Mouse (Mus musculus): Measurements from ENCODE around the gene Egf. TPM values are rescaled to one million over a fixed set of nuclear protein-coding genes. Genes with fewer than 3 reads are reported as not detected.

Egf gene
- polyA plus RNA-seq, 1 experiment from 2014 or later = 2.0 TPM

DNA sequence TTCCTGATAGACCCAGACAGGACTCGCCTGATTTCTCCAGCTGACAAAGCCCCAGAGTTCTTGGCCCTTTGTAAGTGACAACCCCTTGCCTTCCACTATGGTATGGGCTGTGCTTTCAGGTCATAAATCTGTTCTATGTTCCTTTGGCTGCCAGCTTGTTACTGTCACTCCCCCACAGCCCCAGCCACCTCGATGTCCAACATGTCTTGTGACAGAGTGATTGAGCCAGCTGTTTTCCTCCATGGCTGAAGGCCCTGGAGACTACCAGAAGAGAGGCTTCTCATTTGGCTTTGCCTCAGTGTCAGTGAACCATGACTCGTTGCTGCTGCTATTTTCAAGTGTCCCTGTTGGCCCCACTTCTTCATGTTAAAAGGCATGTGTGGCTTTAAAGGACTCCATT lies 109.7 kb downstream of the Egf start:
- Histone ChIP-seq H3K27me3 (ENCODE audit: control insufficient read depth, insufficient read depth, low read length) (no peaks in the 10 kb centered on the region), H3K9me3 (ENCODE audit: control insufficient read depth, low read depth, low read length) (no peaks in the 10 kb centered on the region), H3K27ac (ENCODE audit: low read length) (no peak overlapping the region), H3K4me2 (replicated peaks; ENCODE audit: low read depth, low read length) (no peak overlapping the region), H3K4me1 (ENCODE audit: control insufficient read depth, insufficient read depth, low read length) (no peaks in the 10 kb centered on the region), H3K36me3 (ENCODE audit: control insufficient read depth, insufficient read depth, low read length) (no peaks in the 10 kb centered on the region), H3K4me3 (ENCODE audit: low read depth, low read length) (no peak overlapping the region), H3K9ac (replicated peaks; ENCODE audit: low read depth, low read length) (no peak overlapping the region)
- 54% methylated on average over 3 of the region's 3 CpGs for WGBS
- no peak for ATAC-seq (ENCODE audit: insufficient number of reproducible peaks, insufficient read depth, low FRiP score, low read depth)

DNA sequence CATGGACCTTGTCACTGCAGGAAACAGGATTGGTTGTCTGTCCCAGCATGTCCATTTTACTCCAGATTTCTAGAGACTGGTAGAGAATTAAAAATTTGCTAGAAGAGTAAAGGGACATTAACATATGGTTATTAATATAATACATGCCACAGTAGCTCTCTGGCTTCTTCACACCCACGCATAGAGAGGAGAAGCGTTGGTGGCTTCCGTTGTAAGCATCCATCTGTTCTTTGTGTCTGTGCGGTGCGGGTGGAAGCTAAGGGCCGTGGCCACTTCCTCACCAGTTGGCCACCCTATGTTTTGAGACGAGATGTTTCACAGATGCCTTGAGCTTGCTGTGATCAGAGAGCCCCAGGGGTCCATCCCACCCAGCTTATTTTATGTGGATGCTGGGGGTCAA lies 113.5 kb downstream of the Egf start:
- H3K27me3 ChIP-seq (ENCODE audit: control insufficient read depth, insufficient read depth, low read length) = no peaks in the 10 kb centered on the region
- no peaks in the 10 kb centered on the region for H3K9me3 ChIP-seq (ENCODE audit: control insufficient read depth, low read depth, low read length)
- H3K4me2 ChIP-seq (replicated peaks; ENCODE audit: low read depth, low read length) = no peak overlapping the region
- H3K4me1 ChIP-seq (ENCODE audit: control insufficient read depth, insufficient read depth, low read length) = no peaks in the 10 kb centered on the region
- WGBS = 92% methylated on average over 7 of the region's 7 CpGs
- H3K27ac ChIP-seq (ENCODE audit: low read length) = no peak overlapping the region
- H3K36me3 ChIP-seq (ENCODE audit: control insufficient read depth, insufficient read depth, low read length) = no peaks in the 10 kb centered on the region; the same call in 1 of the 2 replicates
- no peak for ATAC-seq (ENCODE audit: insufficient number of reproducible peaks, insufficient read depth, low FRiP score, low read depth)
- no peak overlapping the region for H3K9ac ChIP-seq (replicated peaks; ENCODE audit: low read depth, low read length)
- no peak overlapping the region for H3K4me3 ChIP-seq (ENCODE audit: low read depth, low read length)

DNA sequence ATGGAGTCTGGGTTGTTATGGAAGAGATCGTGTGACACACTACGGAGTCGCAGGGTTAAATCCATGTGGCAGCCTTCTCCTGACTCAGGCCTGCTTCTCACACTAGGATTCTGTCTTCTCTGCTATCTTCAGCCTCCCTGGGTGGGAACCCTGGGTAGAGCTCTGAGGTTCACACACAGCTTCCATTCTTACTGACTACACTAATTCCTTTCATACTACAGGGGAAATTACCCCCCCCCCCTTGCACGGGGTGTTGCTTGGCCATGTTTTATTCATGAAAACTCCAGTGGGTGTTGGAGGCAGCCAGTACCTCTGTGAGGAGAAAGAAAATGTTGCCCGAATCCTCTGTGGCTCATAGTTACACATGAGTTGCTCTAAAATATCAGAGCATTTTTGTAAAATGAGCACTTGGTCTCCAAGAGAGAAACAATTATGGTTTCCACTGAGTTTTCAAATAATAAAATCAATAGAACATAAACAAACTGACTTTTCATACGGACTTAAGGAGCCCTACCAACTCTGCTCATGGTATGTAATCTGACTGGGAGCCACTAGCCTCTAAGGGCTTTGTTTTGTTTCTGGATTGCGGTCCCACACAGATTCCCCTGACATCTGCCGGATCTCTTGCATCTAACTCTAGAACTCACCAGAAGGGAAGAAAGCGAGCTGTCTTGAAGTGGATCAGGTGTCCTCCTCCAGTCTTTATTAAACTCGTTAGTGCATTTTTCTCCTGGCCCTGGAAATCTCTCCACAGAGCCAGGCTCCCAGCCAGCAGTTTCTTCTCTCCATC lies 114.7 kb downstream of the Egf start:
- ATAC-seq (ENCODE audit: insufficient number of reproducible peaks, insufficient read depth, low FRiP score, low read depth) = peak; percentile 23; the same call in 1 of the 2 replicates
- no peak overlapping the region for H3K27ac ChIP-seq (ENCODE audit: low read length)
- 65% methylated on average over 10 of the region's 10 CpGs for WGBS
- H3K4me3 ChIP-seq (ENCODE audit: low read depth, low read length) = no peak overlapping the region
- H3K4me1 ChIP-seq (ENCODE audit: control insufficient read depth, insufficient read depth, low read length) = no peaks in the 10 kb centered on the region
- H3K4me2 ChIP-seq (replicated peaks; ENCODE audit: low read depth, low read length) = no peak overlapping the region
- H3K36me3 ChIP-seq (ENCODE audit: control insufficient read depth, insufficient read depth, low read length) = no peaks in the 10 kb centered on the region; the same call in 1 of the 2 replicates
- no peak overlapping the region for H3K9ac ChIP-seq (replicated peaks; ENCODE audit: low read depth, low read length)
- H3K9me3 ChIP-seq (ENCODE audit: control insufficient read depth, low read depth, low read length) = no peaks in the 10 kb centered on the region
- no peaks in the 10 kb centered on the region for H3K27me3 ChIP-seq (ENCODE audit: control insufficient read depth, insufficient read depth, low read length)

DNA sequence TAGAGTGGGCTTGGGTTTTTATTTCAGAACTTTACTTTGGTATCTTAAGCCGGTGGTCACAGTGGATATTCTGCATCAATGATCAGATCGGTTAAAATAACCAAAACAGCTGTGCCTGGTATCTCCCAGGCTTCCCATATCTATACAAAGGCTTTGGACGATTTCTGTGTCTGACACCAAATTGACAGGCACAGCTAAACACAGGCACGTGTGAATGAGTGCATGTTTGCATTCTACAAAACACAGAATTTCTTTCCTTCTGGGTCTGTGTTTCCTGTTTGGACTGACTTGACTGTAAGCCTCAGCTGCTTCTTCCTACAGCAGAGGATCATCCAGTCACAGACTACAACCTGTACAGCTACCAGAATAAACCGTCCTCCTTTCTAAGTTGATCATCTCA lies 115.4 kb downstream of the Egf start:
- H3K27ac ChIP-seq (ENCODE audit: low read length) = no peak overlapping the region
- no peaks in the 10 kb centered on the region; the same call in 1 of the 2 replicates for H3K36me3 ChIP-seq (ENCODE audit: control insufficient read depth, insufficient read depth, low read length)
- H3K27me3 ChIP-seq (ENCODE audit: control insufficient read depth, insufficient read depth, low read length) = no peaks in the 10 kb centered on the region
- 51% methylated on average over 5 of the region's 5 CpGs for WGBS
- no peak overlapping the region for H3K4me3 ChIP-seq (ENCODE audit: low read depth, low read length)
- H3K9ac ChIP-seq (replicated peaks; ENCODE audit: low read depth, low read length) = no peak overlapping the region
- no peaks in the 10 kb centered on the region for H3K4me1 ChIP-seq (ENCODE audit: control insufficient read depth, insufficient read depth, low read length)
- H3K4me2 ChIP-seq (replicated peaks; ENCODE audit: low read depth, low read length) = no peak overlapping the region
- no peaks in the 10 kb centered on the region for H3K9me3 ChIP-seq (ENCODE audit: control insufficient read depth, low read depth, low read length)
- no peak for ATAC-seq (ENCODE audit: insufficient number of reproducible peaks, insufficient read depth, low FRiP score, low read depth)

- Histone ChIP-seq H3K4me1 (ENCODE audit: control insufficient read depth, insufficient read depth, low read length) (no peaks in the 10 kb centered on the region), H3K4me2 (replicated peaks; ENCODE audit: low read depth, low read length) (no peak overlapping the region), H3K9ac (replicated peaks; ENCODE audit: low read depth, low read length) (no peak overlapping the region), H3K4me3 (ENCODE audit: low read depth, low read length) (no peak overlapping the region), H3K36me3 (ENCODE audit: control insufficient read depth, insufficient read depth, low read length) (no peaks in the 10 kb centered on the region; the same call in 1 of the 2 replicates), H3K27ac (ENCODE audit: low read length) (no peak overlapping the region), H3K27me3 (ENCODE audit: control insufficient read depth, insufficient read depth, low read length) (no peaks in the 10 kb centered on the region), H3K9me3 (ENCODE audit: control insufficient read depth, low read depth, low read length) (no peaks in the 10 kb centered on the region)
- ATAC-seq (ENCODE audit: insufficient number of reproducible peaks, insufficient read depth, low FRiP score, low read depth) = no peak
- 77% methylated on average over 6 of the region's 6 CpGs for WGBS
These were observed 117.7 kb downstream of the Egf start for GRCm38 (mm10) chr3:129637446-129637845.

GRCm38 (mm10) chr3:129634260-129634901 lies 120.7 kb downstream of the Egf start:
- H3K9me3 ChIP-seq (ENCODE audit: control insufficient read depth, low read depth, low read length) = no peaks in the 10 kb centered on the region
- H3K27me3 ChIP-seq (ENCODE audit: control insufficient read depth, insufficient read depth, low read length) = no peaks in the 10 kb centered on the region
- 74% methylated on average over 11 of the region's 11 CpGs for WGBS
- no peaks in the 10 kb centered on the region for H3K4me1 ChIP-seq (ENCODE audit: control insufficient read depth, insufficient read depth, low read length)
- ATAC-seq (ENCODE audit: insufficient number of reproducible peaks, insufficient read depth, low FRiP score, low read depth) = no peak
- H3K36me3 ChIP-seq (ENCODE audit: control insufficient read depth, insufficient read depth, low read length) = peaks cover 8% of the 10 kb centered on the region; the same call in 1 of the 2 replicates
- no peak overlapping the region for H3K4me2 ChIP-seq (replicated peaks; ENCODE audit: low read depth, low read length)
- H3K9ac ChIP-seq (replicated peaks; ENCODE audit: low read depth, low read length) = no peak overlapping the region
- H3K4me3 ChIP-seq (ENCODE audit: low read depth, low read length) = no peak overlapping the region
- H3K27ac ChIP-seq (ENCODE audit: low read length) = no peak overlapping the region

- Histone ChIP-seq H3K27ac (ENCODE audit: low read length) (no peak overlapping the region), H3K4me1 (ENCODE audit: control insufficient read depth, insufficient read depth, low read length) (no peaks in the 10 kb centered on the region), H3K4me2 (replicated peaks; ENCODE audit: low read depth, low read length) (no peak overlapping the region), H3K27me3 (ENCODE audit: control insufficient read depth, insufficient read depth, low read length) (no peaks in the 10 kb centered on the region), H3K4me3 (ENCODE audit: low read depth, low read length) (no peak overlapping the region), H3K9ac (replicated peaks; ENCODE audit: low read depth, low read length) (no peak overlapping the region), H3K36me3 (ENCODE audit: control insufficient read depth, insufficient read depth, low read length) (peaks cover 8% of the 10 kb centered on the region; the same call in 1 of the 2 replicates), H3K9me3 (ENCODE audit: control insufficient read depth, low read depth, low read length) (no peaks in the 10 kb centered on the region)
- no peak for ATAC-seq (ENCODE audit: insufficient number of reproducible peaks, insufficient read depth, low FRiP score, low read depth)
- 48% methylated on average over 8 of the region's 8 CpGs for WGBS
These were observed 121.6 kb downstream of the Egf start for GRCm38 (mm10) chr3:129633518-129633917.

- Histone ChIP-seq H3K9me3 (ENCODE audit: control insufficient read depth, low read depth, low read length) (no peaks in the 10 kb centered on the region), H3K36me3 (ENCODE audit: control insufficient read depth, insufficient read depth, low read length) (peaks cover 8% of the 10 kb centered on the region; the same call in 1 of the 2 replicates), H3K27ac (ENCODE audit: low read length) (no peak overlapping the region), H3K4me1 (ENCODE audit: control insufficient read depth, insufficient read depth, low read length) (no peaks in the 10 kb centered on the region), H3K27me3 (ENCODE audit: control insufficient read depth, insufficient read depth, low read length) (no peaks in the 10 kb centered on the region), H3K4me2 (replicated peaks; ENCODE audit: low read depth, low read length) (no peak overlapping the region), H3K4me3 (ENCODE audit: low read depth, low read length) (no peak overlapping the region), H3K9ac (replicated peaks; ENCODE audit: low read depth, low read length) (no peak overlapping the region)
- no peak for ATAC-seq (ENCODE audit: insufficient number of reproducible peaks, insufficient read depth, low FRiP score, low read depth)
- 88% methylated on average over 5 of the region's 5 CpGs for WGBS
These were observed 123.3 kb downstream of the Egf start for GRCm38 (mm10) chr3:129631857-129632256.
